Mouse (Mus musculus): ENCODE data around the gene Mast2. TPM values are rescaled to one million over a fixed set of nuclear protein-coding genes. Genes with fewer than 3 reads are reported as not detected.

Gene Mast2
- total RNA-seq, 2 experiments from 2014 or later, result 88.7 to 98.0 TPM

DNA sequence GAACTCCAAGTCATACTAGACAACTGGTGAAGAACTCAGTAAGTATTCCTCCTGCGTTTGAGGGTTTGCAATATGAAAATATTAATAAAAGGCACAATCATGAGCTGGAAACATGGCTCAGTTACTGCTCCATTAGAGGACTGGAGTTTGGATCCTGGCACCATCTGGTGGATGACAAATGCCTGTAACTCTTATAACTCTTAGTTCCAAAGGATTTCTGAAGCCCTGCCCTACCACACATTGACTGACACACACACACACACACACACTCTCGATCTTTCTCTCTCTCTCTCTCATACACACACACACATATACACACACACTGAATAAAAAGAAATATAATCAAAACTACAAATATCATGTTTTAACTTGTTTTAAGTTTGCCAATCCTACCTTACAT lies 60.1 kb downstream of the Mast2 start:
- Histone ChIP-seq H3K4me3 (peak overlapping the region; percentile 23; the same call in 1 of the 2 replicates), H3K27ac (peak overlapping the region; percentile 86; the same call in 1 of the 2 replicates)
- peak; percentile 53 to 56 for DNase-seq (ENCODE audit: low spot score in 2 of 2)
- TF ChIP-seq CTCF (conservative IDR thresholded peaks at IDR 0.05), result peak; percentile 65

DNA sequence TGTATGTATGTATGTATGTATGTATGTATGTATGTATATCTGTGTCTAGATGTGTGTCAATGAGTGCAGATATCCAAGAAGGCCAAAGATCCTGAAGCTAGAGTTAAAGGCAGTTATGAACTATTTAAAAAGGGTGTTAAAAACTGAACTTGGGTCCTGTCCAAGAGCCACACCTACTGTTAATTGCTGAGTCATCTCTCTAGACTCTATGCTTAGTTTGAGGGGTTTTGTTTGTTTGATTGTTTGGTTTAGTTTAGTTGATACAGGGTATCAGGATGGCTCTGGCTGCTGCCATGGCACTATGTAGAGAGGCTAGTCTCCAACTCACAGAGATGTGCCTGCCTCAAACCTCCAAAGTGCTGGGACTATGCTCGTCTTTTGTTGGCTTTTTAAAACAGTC lies 61.3 kb downstream of the Mast2 start:
- no peak for TF ChIP-seq CTCF (conservative IDR thresholded peaks at IDR 0.05)
- H3K4me3 ChIP-seq, result no peak overlapping the region
- no peak for DNase-seq (ENCODE audit: low spot score in 2 of 2)
- no peak overlapping the region for H3K27ac ChIP-seq

GRCm38 (mm10) chr4:116398051-116398450 lies 65.9 kb downstream of the Mast2 start:
- no peak for TF ChIP-seq CTCF (conservative IDR thresholded peaks at IDR 0.05)
- DNase-seq (ENCODE audit: low spot score in 2 of 2), result no peak
- no peak overlapping the region for H3K27ac ChIP-seq
- no peak overlapping the region for H3K4me3 ChIP-seq

DNA sequence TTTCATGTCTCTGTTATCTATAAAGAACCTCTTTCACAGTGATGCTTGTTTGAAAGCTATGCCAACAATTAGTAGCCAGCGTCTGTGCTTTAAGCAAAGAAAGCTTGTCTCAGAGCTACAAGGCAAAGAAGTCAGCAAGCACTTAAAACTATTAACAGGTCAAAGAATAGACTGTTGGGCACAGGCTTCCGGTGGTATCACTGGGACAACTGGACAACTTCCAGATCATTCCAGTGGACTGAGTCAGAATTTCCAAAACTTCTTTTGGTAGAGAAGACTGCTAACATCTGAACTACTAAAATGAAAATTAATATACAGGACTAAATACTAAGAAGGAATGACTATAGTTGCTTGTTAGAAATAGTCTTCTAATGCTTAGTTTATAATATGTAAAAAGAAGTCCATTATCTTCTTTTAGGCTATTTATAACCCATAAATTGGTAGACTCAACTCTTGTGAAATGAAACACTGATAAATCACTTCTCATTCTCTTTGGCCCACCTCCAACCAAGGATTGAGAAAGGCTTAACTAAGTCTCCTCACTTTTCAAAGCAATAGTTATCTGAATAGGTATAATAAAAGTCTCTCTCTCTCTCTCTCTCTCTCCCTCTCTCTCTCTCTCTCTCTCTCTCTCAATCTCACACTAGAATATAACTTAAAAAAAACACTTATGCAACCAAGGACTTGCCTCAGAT lies 85.9 kb downstream of the Mast2 start:
- Histone ChIP-seq H3K27ac (no peak overlapping the region), H3K4me3 (no peak overlapping the region)
- no peak for TF ChIP-seq CTCF (conservative IDR thresholded peaks at IDR 0.05)
- DNase-seq (ENCODE audit: low spot score in 2 of 2), result no peak

- H3K4me3 ChIP-seq, result no peak overlapping the region
- DNase-seq (ENCODE audit: low spot score in 2 of 2), result peak; percentile 70 to 77
- H3K27ac ChIP-seq, result peak overlapping the region; percentile 86
- no peak for TF ChIP-seq CTCF (conservative IDR thresholded peaks at IDR 0.05)
Measured at GRCm38 (mm10) chr4:116371676-116372075, 92.3 kb downstream of the Mast2 start.

DNA sequence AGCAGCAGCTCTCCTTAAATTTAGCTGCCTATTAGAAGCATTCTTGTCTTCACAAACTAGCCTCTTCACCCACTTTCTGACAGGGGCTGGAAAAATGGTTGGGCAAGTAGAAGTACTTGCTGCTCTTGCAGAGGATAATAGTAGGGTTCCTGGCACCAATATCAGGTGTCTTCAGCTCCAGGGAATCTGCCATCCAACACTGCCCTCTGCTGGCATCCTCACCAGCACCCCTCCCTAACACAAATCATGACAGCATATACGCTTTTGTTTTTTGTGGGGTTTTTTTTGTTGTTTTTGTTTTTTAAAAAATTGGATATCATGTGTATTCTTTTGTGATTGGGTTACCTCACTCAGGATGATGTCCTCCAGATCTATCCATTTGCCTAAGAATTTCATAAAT lies 105.9 kb downstream of the Mast2 start:
- DNase-seq (ENCODE audit: low spot score in 2 of 2), result no peak
- H3K27ac ChIP-seq, result no peak overlapping the region
- H3K4me3 ChIP-seq, result no peak overlapping the region
- peak; percentile 46 for TF ChIP-seq CTCF (conservative IDR thresholded peaks at IDR 0.05)

- DNase-seq (ENCODE audit: low spot score in 2 of 2), result no peak
- TF ChIP-seq CTCF (conservative IDR thresholded peaks at IDR 0.05), result no peak
- Histone ChIP-seq H3K27ac (no peak overlapping the region), H3K4me3 (no peak overlapping the region)
Measured at GRCm38 (mm10) chr4:116352919-116353318, 111.1 kb downstream of the Mast2 start.

DNA sequence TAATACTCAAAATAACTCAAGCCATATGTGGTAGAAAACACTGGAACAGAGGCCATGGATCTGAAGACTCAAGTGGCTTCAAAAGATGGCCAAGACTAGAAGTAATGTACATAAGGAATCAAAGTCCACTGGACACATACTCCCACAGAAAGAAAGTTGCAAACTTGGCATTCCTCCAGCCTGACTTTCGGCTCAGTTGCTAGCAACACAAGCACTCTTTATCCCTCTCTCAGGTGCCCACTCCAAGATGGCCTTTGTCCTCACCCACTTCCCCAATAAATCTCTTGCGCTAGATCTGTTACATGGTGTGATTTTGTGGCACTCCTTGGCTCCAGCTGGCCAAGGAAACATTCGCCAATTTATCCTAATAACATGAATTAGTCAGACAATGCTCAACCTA lies 111.5 kb downstream of the Mast2 start:
- DNase-seq (ENCODE audit: low spot score in 2 of 2), result no peak
- H3K4me3 ChIP-seq, result no peak overlapping the region

GRCm38 (mm10) chr4:116342119-116342518 lies 121.9 kb downstream of the Mast2 start:
- peak; percentile 35 to 70 for DNase-seq (ENCODE audit: low spot score in 2 of 2)
- no peak overlapping the region for H3K4me3 ChIP-seq
- peak; percentile 92 for TF ChIP-seq CTCF (conservative IDR thresholded peaks at IDR 0.05)
- H3K27ac ChIP-seq, result no peak overlapping the region

More for the DNA sequence above, 111.5 kb downstream of the Mast2 start:
- TF ChIP-seq CTCF (conservative IDR thresholded peaks at IDR 0.05), result no peak
- no peak overlapping the region for H3K27ac ChIP-seq

DNA sequence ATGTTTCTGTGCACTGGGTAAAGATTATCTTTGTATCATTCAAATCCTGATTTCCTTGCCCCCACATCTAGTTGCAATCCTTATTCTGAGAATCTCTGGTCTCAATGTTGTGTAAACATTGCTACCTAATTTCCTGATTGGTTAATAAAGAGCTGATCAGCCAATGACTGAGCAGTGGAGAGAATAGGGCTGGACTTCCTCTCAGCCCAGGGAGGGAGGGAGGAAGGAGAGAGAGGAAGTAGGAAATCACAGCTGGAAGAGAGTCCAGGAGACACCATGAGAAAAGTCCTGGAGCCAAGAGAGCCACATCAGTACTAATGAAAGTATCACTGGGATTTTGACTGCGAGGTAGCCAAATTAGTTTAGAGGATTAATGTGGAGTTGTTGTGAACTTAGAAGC lies 127.7 kb downstream of the Mast2 start:
- TF ChIP-seq CTCF (conservative IDR thresholded peaks at IDR 0.05), result no peak

DNA sequence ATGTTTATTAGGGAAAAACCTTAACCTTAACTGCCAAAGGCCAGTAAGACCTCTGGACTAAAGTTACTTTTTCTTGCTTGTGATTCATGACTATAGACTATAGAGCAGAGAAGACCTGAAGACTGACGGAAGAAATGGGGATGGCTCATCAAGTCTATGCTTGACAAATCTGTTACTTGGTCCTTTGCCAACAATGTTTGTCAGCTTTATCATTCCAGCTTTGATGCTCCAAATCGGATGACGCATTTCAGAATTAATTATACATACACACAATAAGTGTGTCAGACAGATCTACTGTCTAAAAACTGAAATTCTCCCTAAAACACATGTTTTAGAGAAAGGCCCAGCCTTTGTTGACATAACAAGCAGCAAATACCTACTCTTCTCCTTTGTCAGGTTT lies 134.7 kb downstream of the Mast2 start:
- H3K27ac ChIP-seq, result no peak overlapping the region
- no peak overlapping the region for H3K4me3 ChIP-seq
- no peak for DNase-seq (ENCODE audit: low spot score in 2 of 2)
- TF ChIP-seq CTCF (conservative IDR thresholded peaks at IDR 0.05), result no peak

More for the DNA sequence above, 127.7 kb downstream of the Mast2 start:
- H3K27ac ChIP-seq, result no peak overlapping the region
- DNase-seq (ENCODE audit: low spot score in 2 of 2), result no peak
- no peak overlapping the region for H3K4me3 ChIP-seq

DNA sequence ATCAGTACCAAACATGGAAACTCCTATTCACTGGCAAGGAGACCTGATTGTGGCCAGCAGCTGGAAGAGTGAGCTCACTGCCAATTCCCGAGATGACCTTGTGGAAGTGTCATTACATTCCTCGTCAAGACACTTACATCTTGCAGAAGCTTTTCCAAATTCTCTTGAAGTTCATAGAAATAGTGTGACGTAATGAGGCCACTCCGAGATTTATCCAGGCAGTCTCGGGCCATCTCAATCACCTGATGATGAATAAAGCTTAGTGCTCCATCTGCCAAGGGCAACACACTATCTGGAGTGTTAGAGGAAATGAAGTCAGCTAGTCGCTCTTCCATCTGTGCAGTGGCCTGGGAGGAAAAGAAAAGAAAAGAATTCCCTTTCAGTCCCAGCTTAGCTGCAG lies 141.9 kb downstream of the Mast2 start:
- no peak overlapping the region for H3K4me3 ChIP-seq

DNA sequence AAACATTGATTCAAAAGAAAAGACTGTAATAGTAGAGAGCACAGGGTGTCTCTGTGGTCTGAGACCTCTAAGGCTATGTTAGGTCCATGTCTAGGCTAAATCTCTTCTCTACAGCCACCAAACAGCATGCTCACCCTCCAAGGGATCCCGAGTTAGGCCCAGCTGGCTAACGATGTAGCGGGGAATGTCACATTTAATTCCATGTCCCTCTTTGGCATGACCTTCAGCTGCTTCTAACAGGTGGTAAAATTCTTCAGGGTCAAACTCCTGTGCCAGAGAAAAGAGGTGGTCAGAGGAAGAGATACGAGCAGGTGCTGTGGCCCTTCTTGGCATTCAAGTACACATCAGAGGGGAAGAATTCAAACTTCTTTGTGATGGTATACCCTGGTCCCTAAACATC lies 146.4 kb downstream of the Mast2 start:
- Histone ChIP-seq H3K4me3 (no peak overlapping the region), H3K27ac (no peak overlapping the region)
- TF ChIP-seq CTCF (conservative IDR thresholded peaks at IDR 0.05), result no peak
- no peak for DNase-seq (ENCODE audit: low spot score in 2 of 2)

More for the DNA sequence above, 141.9 kb downstream of the Mast2 start:
- no peak overlapping the region for H3K27ac ChIP-seq
- no peak for DNase-seq (ENCODE audit: low spot score in 2 of 2)
- no peak for TF ChIP-seq CTCF (conservative IDR thresholded peaks at IDR 0.05)

- no peak overlapping the region for H3K4me3 ChIP-seq
- no peak overlapping the region for H3K27ac ChIP-seq
- no peak for DNase-seq (ENCODE audit: low spot score in 2 of 2)
- no peak for TF ChIP-seq CTCF (conservative IDR thresholded peaks at IDR 0.05)
Measured at GRCm38 (mm10) chr4:116304551-116304950, 159.4 kb downstream of the Mast2 start.

Measured in layer of hippocampus, adult 2 months (tissue).